Mouse (Mus musculus): ENCODE measurements at regions not wholly inside any gene's neighbourhood (a gene's known extent, or its start where the extent isn't known, plus 50 kb on each side); places are given as distances from the start of the nearest gene placed in this dataset.

GRCm38 (mm10) chr2:46366135-46366485, 1248.9 kb upstream of the Zeb2 start:
- DNase-seq, result no peak
- intact Hi-C loops (cut with DNase I), result no loop called here

DNA sequence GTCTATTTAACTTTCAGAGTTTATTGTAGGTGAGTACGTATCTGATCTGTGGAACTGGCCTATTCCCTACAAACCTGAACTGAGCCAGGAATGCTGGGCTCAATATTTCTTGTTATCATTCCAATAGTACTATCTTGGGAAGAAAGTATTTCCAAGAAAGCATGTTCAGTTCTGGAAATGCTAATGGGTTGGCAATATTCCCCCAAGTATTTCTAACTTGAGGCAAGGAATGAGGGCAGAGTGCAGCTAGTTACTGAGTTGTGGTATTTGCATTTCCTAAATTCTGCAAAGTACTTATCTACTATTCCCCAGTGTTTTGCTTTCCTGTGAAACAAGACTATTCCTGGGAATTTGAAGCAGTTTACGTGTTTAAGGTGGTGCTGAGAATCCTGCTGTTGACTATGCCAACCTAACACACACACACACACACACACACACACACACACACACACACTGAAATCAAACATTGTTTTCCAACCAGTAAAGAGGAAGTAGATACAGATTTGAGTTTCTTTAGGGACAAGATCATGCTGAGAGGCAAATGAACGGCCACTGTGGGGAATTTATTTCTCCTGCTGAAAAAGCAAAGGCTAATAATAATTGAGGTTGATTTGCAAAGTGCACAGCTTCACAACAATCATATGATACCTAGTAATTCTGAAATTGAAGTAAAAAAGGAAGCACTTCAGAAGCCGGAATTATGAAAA, 1248.4 kb upstream of the Zeb2 start:
- no peak for DNase-seq
- intact Hi-C loops (cut with DNase I), result no loop called here

GRCm38 (mm10) chr2:46360049-46360712, 1243.0 kb upstream of the Zeb2 start:
- DNase-seq, result no peak
- intact Hi-C loops (cut with DNase I), result no loop called here

DNA sequence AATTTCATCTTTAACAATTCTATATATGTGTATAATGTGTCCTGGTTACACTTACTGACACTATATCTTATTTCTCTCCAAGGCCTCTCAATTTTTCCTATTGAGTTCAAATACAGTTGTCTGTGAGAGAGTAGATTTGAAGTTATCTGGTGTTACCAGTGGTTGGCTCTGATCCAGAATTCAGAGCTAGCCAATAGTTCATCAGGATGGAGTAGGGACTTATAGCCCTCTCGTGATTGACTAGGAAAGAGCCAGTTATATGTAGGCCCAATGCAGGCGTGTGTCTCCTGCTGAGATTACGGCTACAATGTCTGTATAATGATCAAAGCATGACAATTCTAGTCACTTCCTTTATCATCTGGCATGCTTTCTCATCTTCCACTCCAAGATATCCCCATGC, 1241.0 kb upstream of the Zeb2 start:
- intact Hi-C loops (cut with DNase I), result no loop called here
- no peak for DNase-seq

GRCm38 (mm10) chr2:46356651-46357050, 1239.5 kb upstream of the Zeb2 start:
- intact Hi-C loops (cut with DNase I), result no loop called here
- DNase-seq, result no peak

GRCm38 (mm10) chr2:46340694-46341093, 1223.5 kb upstream of the Zeb2 start:
- intact Hi-C loops (cut with DNase I), result no loop called here
- DNase-seq, result no peak

DNA sequence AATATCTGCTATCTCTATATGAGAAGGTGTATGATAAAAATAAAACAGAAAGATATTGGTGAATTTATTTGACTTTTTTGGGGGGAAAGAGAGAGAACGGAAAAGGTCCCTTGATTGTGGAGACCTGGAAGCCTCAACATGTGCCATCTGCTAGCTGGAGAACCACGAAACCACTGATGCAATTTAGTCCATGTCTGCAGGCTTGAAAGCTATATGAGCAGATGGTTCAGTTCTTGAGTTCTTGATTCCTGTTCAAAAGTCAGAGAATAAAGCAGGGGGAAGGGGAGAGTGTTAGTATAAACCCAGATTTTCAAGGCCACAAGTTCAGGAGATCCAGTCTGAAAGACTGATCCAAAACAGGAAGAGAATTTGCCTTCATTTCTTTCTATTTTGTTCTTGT, 1199.5 kb upstream of the Zeb2 start:
- DNase-seq, result no peak
- intact Hi-C loops (cut with DNase I), result no loop called here

- no peak for DNase-seq
- intact Hi-C loops (cut with DNase I), result no loop called here
Observed at GRCm38 (mm10) chr2:46315243-46315642, 1198.0 kb upstream of the Zeb2 start.

GRCm38 (mm10) chr2:46307582-46308153, 1190.5 kb upstream of the Zeb2 start:
- no peak for DNase-seq
- intact Hi-C loops (cut with DNase I), result no loop called here

DNA sequence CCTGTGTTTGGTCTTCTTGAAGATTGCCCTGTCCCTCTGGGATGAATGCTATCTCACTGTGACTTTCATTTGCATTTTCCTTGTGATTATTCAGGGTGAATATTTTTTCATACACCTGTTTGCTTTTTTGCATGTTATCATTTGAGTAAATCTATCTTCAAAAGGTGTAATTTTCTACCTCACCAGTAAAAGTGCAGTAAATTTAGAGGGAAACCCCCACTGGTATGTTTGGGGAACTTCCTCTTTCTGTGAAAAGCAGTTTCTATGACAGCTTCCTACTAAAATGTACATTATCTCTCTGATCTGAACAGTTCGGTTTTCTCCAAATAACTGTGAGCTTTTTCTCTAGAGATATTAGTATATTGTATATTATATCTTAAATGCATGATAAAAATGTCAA, 1185.4 kb upstream of the Zeb2 start:
- intact Hi-C loops (cut with DNase I), result no loop called here
- no peak for DNase-seq

DNA sequence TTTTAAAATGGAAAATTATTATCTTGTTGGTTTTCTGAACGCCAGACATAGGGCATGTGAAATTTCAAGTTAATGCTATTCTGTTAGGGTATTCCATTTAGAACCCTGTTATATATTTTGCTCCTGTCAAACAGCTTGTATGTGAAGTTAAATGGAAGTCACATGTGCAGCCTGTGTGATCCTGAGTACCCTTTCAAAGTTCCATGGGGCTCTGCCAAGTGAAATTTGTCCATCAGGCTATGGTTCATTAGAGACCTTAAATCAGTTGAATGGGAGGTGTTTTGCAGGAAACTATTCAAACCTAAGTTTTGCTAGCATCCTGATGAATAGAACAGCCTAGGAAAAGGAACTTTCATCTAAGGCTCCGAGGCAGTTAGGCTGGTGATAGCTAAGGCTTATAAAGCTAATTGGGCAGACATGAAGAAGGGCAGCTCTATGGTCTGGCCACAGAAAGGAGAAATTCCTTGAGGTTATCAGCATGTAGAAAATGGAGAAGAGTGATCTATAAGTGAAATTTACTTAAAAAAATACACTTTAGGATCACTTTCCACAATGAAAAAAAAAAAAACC, 1180.2 kb upstream of the Zeb2 start:
- intact Hi-C loops (cut with DNase I), result no loop called here
- DNase-seq, result no peak

- no peak for DNase-seq
- intact Hi-C loops (cut with DNase I), result no loop called here
Observed at GRCm38 (mm10) chr2:46283929-46284598, 1166.9 kb upstream of the Zeb2 start.

DNA sequence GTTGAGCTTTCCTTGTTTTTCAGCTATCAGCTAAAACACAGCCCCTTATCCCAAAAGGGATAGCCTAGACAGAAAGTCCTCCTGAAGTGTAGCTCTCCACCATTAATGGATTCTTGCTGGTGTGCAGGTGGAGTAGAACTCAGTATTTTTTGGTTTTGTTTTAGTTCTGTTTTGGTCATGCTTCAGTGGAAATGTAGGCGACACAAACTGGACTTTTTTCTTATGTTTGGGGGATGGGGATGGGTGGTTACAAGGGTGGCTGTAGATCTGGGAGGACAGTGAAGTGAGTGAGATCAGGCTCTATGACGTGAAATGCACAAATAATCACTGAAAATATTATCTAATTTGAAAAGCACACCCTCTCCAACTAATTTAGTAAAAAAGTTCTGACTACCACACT, 1163.6 kb upstream of the Zeb2 start:
- intact Hi-C loops (cut with DNase I), result no loop called here
- no peak for DNase-seq

DNA sequence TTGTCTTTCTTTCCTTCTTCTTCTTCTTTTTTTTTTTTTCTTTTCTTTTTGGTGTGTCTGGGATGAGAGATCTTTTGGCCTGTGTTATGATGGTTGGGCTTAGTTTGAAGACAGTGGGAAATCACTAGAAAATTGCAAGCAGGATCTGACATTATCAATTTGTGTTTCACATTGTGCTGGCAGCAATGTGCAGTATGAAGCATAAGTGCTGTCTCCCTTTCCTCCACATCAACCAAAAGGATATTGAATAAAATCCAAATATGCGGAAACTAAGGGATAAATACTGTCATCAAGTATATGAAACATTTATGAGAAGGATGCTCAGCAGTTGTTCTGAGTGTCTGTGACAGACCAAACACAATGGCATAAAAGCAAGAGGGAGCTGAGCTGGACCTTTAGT, 1144.4 kb upstream of the Zeb2 start:
- intact Hi-C loops (cut with DNase I), result no loop called here
- no peak for DNase-seq

- DNase-seq, result no peak
- intact Hi-C loops (cut with DNase I), result no loop called here
Observed at GRCm38 (mm10) chr2:46251562-46251961, 1134.4 kb upstream of the Zeb2 start.

DNA sequence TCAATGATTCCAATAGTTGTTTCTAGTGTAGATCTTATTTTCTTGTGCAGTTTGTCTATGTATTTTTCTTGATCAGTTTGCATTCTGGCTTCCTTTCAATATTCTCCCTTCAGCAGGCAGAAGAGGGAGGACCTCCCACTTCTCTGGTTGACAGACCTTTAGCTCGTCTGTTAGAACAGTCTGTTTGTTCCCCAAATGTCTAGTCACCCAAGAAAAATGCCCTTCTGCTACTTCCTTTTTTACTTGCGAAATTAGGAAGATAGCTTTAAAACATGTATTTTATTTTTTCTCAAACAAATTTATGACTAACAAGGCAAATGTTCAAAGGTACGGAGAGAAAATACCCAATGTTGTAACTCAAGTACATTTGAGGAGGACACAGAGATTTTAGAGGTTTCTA, 1128.5 kb upstream of the Zeb2 start:
- DNase-seq, result no peak
- intact Hi-C loops (cut with DNase I), result no loop called here

- intact Hi-C loops (cut with DNase I), result no loop called here
- no peak for DNase-seq
Observed at GRCm38 (mm10) chr2:46244697-46245096, 1127.5 kb upstream of the Zeb2 start.

DNA sequence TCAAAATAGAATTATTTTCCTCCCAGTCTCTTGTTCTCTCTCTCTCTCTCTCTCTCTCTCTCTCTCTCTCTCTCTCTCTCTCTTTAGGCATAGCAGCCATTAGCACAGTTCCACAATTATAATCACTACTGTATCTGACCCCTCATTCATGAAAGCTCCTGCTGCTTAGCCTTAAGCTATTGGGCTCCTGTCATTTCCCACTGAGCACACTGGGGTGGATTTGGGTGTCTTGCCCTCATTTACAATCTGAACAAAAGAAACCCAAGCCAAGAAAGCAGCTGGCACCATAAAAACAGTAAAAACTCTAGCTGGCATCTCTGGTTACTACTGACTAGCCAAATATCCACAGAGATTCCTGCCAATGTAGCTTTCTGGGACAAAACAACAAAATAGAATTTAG, 1125.6 kb upstream of the Zeb2 start:
- no peak for DNase-seq
- intact Hi-C loops (cut with DNase I), result no loop called here

DNA sequence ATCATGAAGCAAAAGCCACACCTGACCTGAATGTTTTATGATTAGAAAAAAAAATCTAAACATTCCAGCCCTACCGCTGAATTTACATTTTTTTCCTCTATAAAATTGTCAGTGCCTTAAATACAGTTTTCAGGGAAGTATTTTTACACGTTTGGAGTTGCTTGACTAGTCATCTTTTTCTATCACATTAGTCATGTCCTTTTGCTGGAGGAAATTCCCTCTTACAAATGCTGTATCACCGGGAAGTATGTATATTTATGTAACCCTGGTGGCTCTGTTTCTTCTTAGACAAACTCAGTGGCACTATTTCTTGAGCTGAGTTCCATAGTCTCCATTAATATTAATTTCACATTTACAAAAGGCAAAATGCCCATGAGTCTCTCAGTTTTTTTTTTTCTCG, 1122.7 kb upstream of the Zeb2 start:
- intact Hi-C loops (cut with DNase I), result loop anchor here (10.0 kb wide), 1 partner anchor 1185 kb away; no protein-coding TSS in a partner anchor
- DNase-seq, result no peak

- intact Hi-C loops (cut with DNase I), result loop anchor here (10.0 kb wide), 1 partner anchor 1176 kb away; no protein-coding TSS in a partner anchor
- no peak for DNase-seq
Observed at GRCm38 (mm10) chr2:46230791-46231450, 1113.7 kb upstream of the Zeb2 start.

Measured in gastrocnemius, postnatal 36 days (tissue).